In genomic region chr5:150664794-150665131, GRCm38 (mm10) we compare ENCODE assay signal across 8 mouse cellular contexts. TPM values are rescaled to one million over a fixed set of nuclear protein-coding genes. Genes with fewer than 3 reads are reported as not detected.
DNase-seq lines count a peak whose midpoint lies in the region; ATAC-seq and TF ChIP-seq lines count a peak whose summit lies in the region.

No protein-coding gene starts in this region.

- H3K4me3 ChIP-seq in thymus, adult 2 months (ENCODE audit: control insufficient read depth, insufficient read depth, low read length), result peak overlapping the region; percentile 99
- peak overlapping the region; percentile 89 for H3K4me3 ChIP-seq in liver, embryonic 13.5 days (replicated peaks)

- peaks cover 7% of the 10 kb centered on the region for H3K4me1 ChIP-seq in thymus, adult 2 months (replicated peaks; ENCODE audit: control insufficient read depth, insufficient read depth, low read length)
- peaks cover 39% of the 10 kb centered on the region for H3K4me1 ChIP-seq in liver, embryonic 13.5 days (replicated peaks)

- DNase-seq in embryo, embryonic 11.5 days (ENCODE audit: low read depth, low spot score), result peak; percentile 5
- no peak for DNase-seq in embryo, embryonic 11 days
- no peak for DNase-seq in thymus, adult 2 months
- DNase-seq in thymus, postnatal 0 days (ENCODE audit: low spot score), result no peak
- DNase-seq in liver, embryonic 13.5 days, result no peak
- no peak for DNase-seq in cerebellum, adult 18-20 months
- no peak for DNase-seq in layer of hippocampus, postnatal 10 days (ENCODE audit: low spot score in 2 of 2)
- no peak for DNase-seq in urinary bladder, postnatal 4 days (ENCODE audit: low spot score in 2 of 2)

- peak overlapping the region; percentile 90 for H3K9ac ChIP-seq in liver, embryonic 13.5 days

- no peaks in the 10 kb centered on the region for H3K9me3 ChIP-seq in liver, embryonic 13.5 days (replicated peaks)

- no peaks in the 10 kb centered on the region for H3K27me3 ChIP-seq in thymus, adult 2 months (ENCODE audit: control insufficient read depth, insufficient read depth, low read length)
- peaks cover 4% of the 10 kb centered on the region; the same call in 1 of the 2 replicates for H3K27me3 ChIP-seq in liver, embryonic 13.5 days

- H3K4me2 ChIP-seq in liver, embryonic 13.5 days, result peak overlapping the region; percentile 86

- 0% methylated on average over 10 of the region's 10 CpGs for WGBS in thymus, adult 2 months
- WGBS in liver, embryonic 13.5 days (ENCODE audit: insufficient replicate concordance), result under 1% methylated on average over 10 of the region's 10 CpGs

- no peak for ATAC-seq in liver, embryonic 13.5 days (ENCODE audit: low read depth)

- no peak for TF ChIP-seq POLR2A in thymus, adult 2 months (IDR thresholded peaks at IDR 0.05; ENCODE audit: control insufficient read depth, extremely low read depth, insufficient read depth, low read length, poor library complexity)

- no peak for TF ChIP-seq CTCF in thymus, adult 2 months (IDR thresholded peaks at IDR 0.05; ENCODE audit: borderline replicate concordance, control insufficient read depth, extremely low read depth, insufficient read depth, low read length, poor library complexity)

- H3K36me3 ChIP-seq in thymus, adult 2 months (ENCODE audit: control insufficient read depth, insufficient read depth, low read length), result peaks cover 16% of the 10 kb centered on the region
- H3K36me3 ChIP-seq in liver, embryonic 13.5 days, result peaks cover 25% of the 10 kb centered on the region

- peak overlapping the region; percentile 90 for H3K27ac ChIP-seq in thymus, adult 2 months (ENCODE audit: control insufficient read depth, insufficient read depth, low read length)
- H3K27ac ChIP-seq in liver, embryonic 13.5 days, result peak overlapping the region; percentile 93

RNA-seq across cellular contexts. Expression of gene N4bp2l2, which starts 1.2 kb away (rescaled TPM):
- 10.5 and 13.1 TPM in 2 replicates for polyA plus RNA-seq in thymus, adult 2 months (2012; rRNA removed)
- polyA plus RNA-seq in thymus, postnatal 0 days (2015; fragmentation: Nextera tagmentation; extraction: Ambion mirVana), result 53.3 and 54.3 TPM in 2 replicates
- 19.7 and 27.5 TPM in 2 replicates for polyA plus RNA-seq in liver, embryonic 13.5 days (2015; fragmentation: Nextera tagmentation; extraction: Ambion mirVana)
- 10 to 100 TPM; 72.9 to 77.5 TPM for total RNA-seq in layer of hippocampus, postnatal 10 days (2021)

RNA-seq across cellular contexts. Expression of gene Pds5b, which starts 8.8 kb away (rescaled TPM):
- 17.6 and 18.7 TPM in 2 replicates for polyA plus RNA-seq in thymus, adult 2 months (2012; rRNA removed)
- polyA plus RNA-seq in thymus, postnatal 0 days (2015; fragmentation: Nextera tagmentation; extraction: Ambion mirVana), result 84.8 and 85.8 TPM in 2 replicates
- polyA plus RNA-seq in liver, embryonic 13.5 days (2015; fragmentation: Nextera tagmentation; extraction: Ambion mirVana), result 9.9 and 12.6 TPM in 2 replicates
- 10 to 100 TPM; 62.1 to 67.6 TPM for total RNA-seq in layer of hippocampus, postnatal 10 days (2021)
